Mouse (Mus musculus) midbrain, embryonic 12.5 days (tissue): ENCODE data around the gene Rad9b. TPM values are rescaled to one million over a fixed set of nuclear protein-coding genes. Genes with fewer than 3 reads are reported as not detected.

Experiments used
- ATAC-seq: fragments of 200-750 bp; cut with Nextera tagmentation; 2 replicates; pipeline ENCODE4 v1.8.0; 2017; ENCODE audit warnings: low read depth, moderate TSS enrichment, moderate library complexity; ENCODE audit not compliant: low FRiP score
- H3K27ac ChIP-seq: fragments of 300-500 bp; sonication (generic); replicated peaks from 2 replicates; pipeline ENCODE4 v1.5.1; 2016; ENCODE audit warnings: mild to moderate bottlenecking
- H3K27me3 ChIP-seq: fragments of 300-500 bp; sonication (generic); 2 replicates; pipeline ENCODE4 v1.6.1; 2016; ENCODE audit warnings: mild to moderate bottlenecking
- H3K36me3 ChIP-seq: fragments of 300-500 bp; sonication (generic); 2 replicates; pipeline ENCODE4 v1.6.1; 2016
- H3K4me1 ChIP-seq: fragments of 300-500 bp; sonication (generic); 2 replicates; pipeline ENCODE4 v1.6.1; 2016
- H3K4me2 ChIP-seq: fragments of 300-500 bp; sonication (generic); replicated peaks from 2 replicates; pipeline ENCODE4 v1.6.1; 2016; ENCODE audit warnings: mild to moderate bottlenecking, moderate library complexity
- H3K4me3 ChIP-seq: fragments of 300-500 bp; sonication (generic); 2 replicates; pipeline ENCODE4 v1.5.1; 2016; ENCODE audit warnings: mild to moderate bottlenecking
- H3K9ac ChIP-seq: fragments of 300-500 bp; sonication (generic); replicated peaks from 2 replicates; pipeline ENCODE4 v1.6.1; 2016; ENCODE audit warnings: mild to moderate bottlenecking, moderate library complexity
- H3K9me3 ChIP-seq: fragments of 300-500 bp; sonication (generic); 2 replicates; pipeline ENCODE4 v1.6.1; 2016; ENCODE audit warnings: mild to moderate bottlenecking
- WGBS: fragments of 180-500 bp; shearing (Covaris S2); methylation state at CpG from one replicate; pipeline ENCODE4 v1.1.7; 2016; 5-methylcytosine and 5-hydroxymethylcytosine counted together
- polyA plus RNA-seq: library from polyadenylated mRNA; unstranded; fragments of >200 nt; fragmentation: Nextera tagmentation; extraction: Ambion mirVana; gene quantifications from 2 replicates; pipeline ENCODE4 v1.2.1, GENCODE M21; 2016

Gene Rad9b
- polyA plus RNA-seq, 1 experiment from 2014 or later = 16.6 TPM

DNA sequence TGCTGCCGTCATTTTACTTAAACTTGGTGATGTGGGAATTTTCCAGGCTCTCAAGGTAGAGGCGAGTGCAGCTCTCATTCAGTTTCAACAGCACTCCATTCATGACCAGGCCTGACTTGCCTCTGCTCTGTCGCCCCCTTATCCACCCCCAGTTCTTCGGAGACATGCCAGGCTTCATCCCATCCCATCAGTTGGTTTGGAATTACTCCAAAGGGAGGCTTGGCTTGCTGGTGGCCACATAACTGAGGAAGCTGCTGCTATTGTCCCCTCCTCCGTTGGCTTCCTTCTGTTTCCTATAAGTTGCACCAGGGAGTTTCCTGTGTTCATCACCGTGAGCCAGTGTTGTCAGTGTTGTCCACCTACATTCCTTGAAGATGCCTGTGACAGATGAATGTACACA is 49.5 kb downstream of the Rad9b start:
- no peaks in the 10 kb centered on the region for H3K27me3 ChIP-seq
- no peak for ATAC-seq
- H3K4me3 ChIP-seq = no peak overlapping the region
- H3K9me3 ChIP-seq = no peaks in the 10 kb centered on the region
- no peak overlapping the region for H3K9ac ChIP-seq
- 96% methylated on average over 6 of the region's 6 CpGs for WGBS
- H3K36me3 ChIP-seq = peaks cover 3% of the 10 kb centered on the region; the same call in 1 of the 2 replicates
- H3K4me1 ChIP-seq = peaks cover 7% of the 10 kb centered on the region; the same call in 1 of the 2 replicates
- H3K4me2 ChIP-seq = no peak overlapping the region
- no peak overlapping the region for H3K27ac ChIP-seq

GRCm38 (mm10) chr5:122303937-122304336 is 50.1 kb downstream of the Rad9b start:
- no peaks in the 10 kb centered on the region for H3K27me3 ChIP-seq
- no peaks in the 10 kb centered on the region for H3K36me3 ChIP-seq
- H3K4me2 ChIP-seq = no peak overlapping the region
- H3K27ac ChIP-seq = no peak overlapping the region
- no peak overlapping the region for H3K4me3 ChIP-seq
- ATAC-seq = no peak
- H3K9ac ChIP-seq = no peak overlapping the region
- peaks cover 7% of the 10 kb centered on the region; the same call in 1 of the 2 replicates for H3K4me1 ChIP-seq
- no peaks in the 10 kb centered on the region for H3K9me3 ChIP-seq
- 93% methylated on average over 7 of the region's 7 CpGs for WGBS

GRCm38 (mm10) chr5:122302810-122303745 is 51.0 kb downstream of the Rad9b start:
- WGBS = 73% methylated on average over 17 of the region's 17 CpGs
- peaks cover 7% of the 10 kb centered on the region; the same call in 1 of the 2 replicates for H3K4me1 ChIP-seq

GRCm38 (mm10) chr5:122300071-122300518 is 53.9 kb downstream of the Rad9b start:
- H3K9me3 ChIP-seq = no peaks in the 10 kb centered on the region
- H3K27me3 ChIP-seq = no peaks in the 10 kb centered on the region
- no peak overlapping the region for H3K4me2 ChIP-seq
- peaks cover 13% of the 10 kb centered on the region for H3K4me1 ChIP-seq
- no peak overlapping the region for H3K4me3 ChIP-seq
- no peak overlapping the region for H3K27ac ChIP-seq
- no peak overlapping the region for H3K9ac ChIP-seq
- ATAC-seq = no peak
- 91% methylated on average over 6 of the region's 6 CpGs for WGBS
- H3K36me3 ChIP-seq = no peaks in the 10 kb centered on the region; the same call in 1 of the 2 replicates

More at GRCm38 (mm10) chr5:122302810-122303745, 51.0 kb downstream of the Rad9b start:
- Histone ChIP-seq H3K27ac (no peak overlapping the region), H3K36me3 (no peaks in the 10 kb centered on the region), H3K9ac (no peak overlapping the region), H3K4me3 (no peak overlapping the region), H3K9me3 (no peaks in the 10 kb centered on the region), H3K4me2 (no peak overlapping the region), H3K27me3 (no peaks in the 10 kb centered on the region)
- no peak for ATAC-seq

DNA sequence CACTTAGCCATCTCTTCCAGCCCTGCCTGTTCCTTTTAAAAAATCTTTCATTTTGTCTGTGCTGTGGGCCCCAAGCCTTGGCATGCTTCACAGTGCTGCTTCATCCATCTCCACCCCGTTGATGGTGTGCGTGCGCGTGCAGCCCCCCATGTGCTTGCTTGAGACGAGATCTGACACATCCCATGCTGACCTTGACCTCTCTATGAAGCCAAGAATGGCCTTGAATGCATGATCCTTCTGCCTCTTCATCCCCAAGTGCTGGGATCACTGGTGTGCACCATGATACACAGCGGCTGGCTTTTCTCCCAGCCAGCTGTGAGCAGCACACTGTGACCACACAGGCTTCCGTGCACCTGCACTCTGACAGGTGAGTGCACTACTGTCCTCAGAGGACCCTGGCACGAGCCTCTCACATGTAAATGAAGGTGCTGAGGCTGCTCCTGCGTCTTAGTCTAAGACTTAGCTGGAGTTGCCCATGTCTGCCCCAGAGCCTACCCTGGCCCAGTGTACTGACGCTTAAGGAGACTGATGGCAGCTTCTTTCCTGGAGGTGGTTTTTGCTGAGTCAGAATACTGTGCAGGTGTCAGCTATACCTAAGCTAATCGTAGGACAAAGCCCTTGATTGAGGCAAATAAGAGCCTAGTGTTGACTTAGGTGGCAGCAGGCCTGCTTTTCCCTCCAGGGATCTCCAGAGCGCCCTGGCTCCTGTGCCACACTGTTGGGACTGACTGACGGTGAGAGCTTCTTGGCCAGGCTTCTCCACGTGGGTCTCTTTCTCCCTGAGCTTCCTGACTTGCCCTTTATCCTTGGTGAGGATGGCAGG is 58.7 kb downstream of the Rad9b start:
- H3K36me3 ChIP-seq = no peaks in the 10 kb centered on the region; the same call in 1 of the 2 replicates
- H3K27me3 ChIP-seq = no peaks in the 10 kb centered on the region
- WGBS = 71% methylated on average over 14 of the region's 14 CpGs
- no peak overlapping the region for H3K9ac ChIP-seq
- H3K4me2 ChIP-seq = peak overlapping the region; percentile 3; the same call in 1 of the 2 replicates
- no peak for ATAC-seq
- no peak overlapping the region for H3K4me3 ChIP-seq
- no peaks in the 10 kb centered on the region for H3K9me3 ChIP-seq
- peak overlapping the region; percentile 63 for H3K27ac ChIP-seq
- H3K4me1 ChIP-seq = peaks cover 27% of the 10 kb centered on the region

DNA sequence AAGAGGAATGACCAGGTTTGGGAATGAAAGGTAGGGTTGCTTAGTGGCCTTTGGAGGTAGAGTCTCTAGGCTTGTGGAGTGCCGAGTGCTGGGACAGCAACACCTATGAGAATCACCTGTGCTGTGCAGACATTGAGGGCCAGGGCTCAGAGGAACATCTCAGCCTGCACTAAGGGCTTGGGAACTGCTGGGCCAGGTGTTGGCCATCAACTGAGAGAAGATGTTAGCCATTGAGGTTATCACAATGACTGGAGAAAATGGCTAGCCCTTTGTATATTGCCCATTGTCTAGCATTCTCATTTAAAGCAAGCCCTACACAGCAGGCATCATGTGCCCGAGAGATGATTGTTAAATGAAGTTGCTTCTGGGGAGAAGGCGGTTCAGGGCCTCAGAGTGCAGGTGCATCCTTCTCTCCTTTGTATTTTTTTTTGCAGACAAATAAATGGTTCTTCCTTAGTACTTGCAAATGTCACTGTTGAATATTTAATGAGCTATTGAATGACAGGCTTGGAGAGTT is 59.8 kb downstream of the Rad9b start:
- Histone ChIP-seq H3K4me2 (0 out of 2 replicates have a peak overlapping the region, but pooled peaks have one; percentile 3), H3K4me3 (no peak overlapping the region), H3K9me3 (no peaks in the 10 kb centered on the region), H3K27me3 (no peaks in the 10 kb centered on the region), H3K4me1 (peaks cover 27% of the 10 kb centered on the region), H3K27ac (peak overlapping the region; percentile 63), H3K9ac (0 out of 2 replicates have a peak overlapping the region, but pooled peaks have one; percentile 24), H3K36me3 (no peaks in the 10 kb centered on the region; the same call in 1 of the 2 replicates)
- WGBS = 47% methylated on average over 3 of the region's 3 CpGs
- no peak for ATAC-seq

DNA sequence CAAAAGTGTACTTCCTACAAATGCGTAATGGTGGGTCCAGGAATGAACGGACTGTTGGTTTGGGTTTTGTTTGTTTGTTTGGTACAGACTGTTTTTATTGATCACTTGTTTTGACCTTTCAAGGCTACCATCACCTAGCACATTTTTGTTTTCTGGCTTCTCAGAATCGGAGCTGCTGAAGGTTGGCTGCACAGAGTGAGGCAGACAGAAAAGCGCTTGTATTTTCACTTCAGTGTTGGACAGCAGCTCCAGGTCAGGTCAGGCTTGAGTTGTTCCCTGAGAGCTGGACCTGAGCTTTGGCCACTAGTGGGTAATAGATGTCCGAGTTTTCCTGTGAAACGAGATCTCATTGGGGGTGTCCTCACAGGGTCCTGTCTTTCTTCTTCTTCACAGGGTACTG is 60.9 kb downstream of the Rad9b start:
- ATAC-seq = no peak

DNA sequence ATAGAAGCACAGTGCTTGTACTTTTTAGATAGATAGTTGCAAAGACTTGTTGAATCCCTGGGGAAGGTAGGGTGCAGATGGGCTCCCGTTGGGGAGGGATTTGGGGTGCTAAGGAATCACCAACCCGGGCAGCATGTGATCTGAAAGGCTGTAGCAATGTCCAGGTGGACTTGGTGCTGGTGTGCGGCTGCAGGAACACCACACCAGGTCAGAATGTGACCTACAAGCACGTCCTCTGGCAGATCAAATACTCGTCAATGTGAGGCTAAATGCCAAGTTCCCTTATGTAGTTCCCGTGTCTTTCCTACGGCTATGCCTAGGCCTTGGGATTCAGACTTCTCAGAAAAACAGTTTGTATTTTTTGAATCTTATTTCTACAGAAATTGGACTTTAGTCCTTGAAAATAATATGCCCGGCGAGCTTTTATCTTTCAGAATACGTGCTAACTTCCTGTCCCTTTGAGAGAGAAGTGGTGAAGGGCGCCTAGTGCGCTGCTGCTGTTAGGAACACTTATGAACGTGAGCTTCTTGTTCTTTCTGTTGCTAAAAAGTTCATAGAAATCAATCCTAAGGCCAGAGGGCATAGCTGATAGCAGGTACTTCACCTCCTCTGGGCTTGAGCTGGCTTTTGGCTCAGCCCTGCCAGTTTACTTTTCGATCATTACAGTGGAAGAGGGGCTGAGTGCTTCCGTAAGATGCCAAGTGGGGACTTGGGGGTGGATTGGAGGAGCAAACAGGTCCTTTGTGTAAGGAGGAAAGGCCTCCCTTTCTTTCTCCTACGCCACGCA is 62.3 kb downstream of the Rad9b start:
- WGBS = 78% methylated on average over 17 of the region's 17 CpGs

More for the DNA sequence above, 60.9 kb downstream of the Rad9b start:
- Histone ChIP-seq H3K36me3 (peaks cover 2% of the 10 kb centered on the region; the same call in 1 of the 2 replicates), H3K4me2 (no peak overlapping the region), H3K27ac (0 out of 2 replicates have a peak overlapping the region, but pooled peaks have one; percentile 63), H3K9ac (no peak overlapping the region), H3K27me3 (no peaks in the 10 kb centered on the region), H3K4me3 (no peak overlapping the region), H3K9me3 (no peaks in the 10 kb centered on the region), H3K4me1 (peaks cover 27% of the 10 kb centered on the region)
- WGBS = 87% methylated on average over 6 of the region's 6 CpGs

DNA sequence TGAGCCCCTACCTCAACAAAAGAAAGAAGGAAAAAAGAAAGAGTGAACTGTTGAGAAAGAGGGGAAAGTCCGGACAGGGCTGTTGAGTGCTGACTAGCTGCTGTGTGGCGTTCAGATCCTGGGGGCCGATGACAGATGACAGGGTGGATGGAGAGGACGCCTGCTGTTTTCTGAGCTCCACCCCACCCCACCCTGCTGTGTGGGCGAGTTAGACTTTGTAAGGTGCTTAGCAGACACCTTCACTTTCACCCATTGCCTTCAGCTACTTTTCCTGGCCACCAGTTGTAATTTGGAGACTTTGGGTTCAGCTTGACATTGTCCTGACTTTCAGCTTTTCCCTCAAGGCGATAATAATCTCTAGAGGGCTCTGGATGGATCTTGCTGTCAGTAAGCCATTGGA is 62.9 kb downstream of the Rad9b start:
- WGBS = 65% methylated on average over 6 of the region's 6 CpGs
- H3K36me3 ChIP-seq = 0 out of 2 replicates have a peak, but pooled peaks cover 2% of the 10 kb centered on the region
- H3K27ac ChIP-seq = no peak overlapping the region
- H3K9ac ChIP-seq = no peak overlapping the region
- no peaks in the 10 kb centered on the region for H3K9me3 ChIP-seq
- no peaks in the 10 kb centered on the region for H3K27me3 ChIP-seq
- no peak for ATAC-seq
- H3K4me2 ChIP-seq = no peak overlapping the region
- peaks cover 29% of the 10 kb centered on the region for H3K4me1 ChIP-seq
- H3K4me3 ChIP-seq = no peak overlapping the region

More for the DNA sequence above, 62.3 kb downstream of the Rad9b start:
- H3K4me3 ChIP-seq = no peak overlapping the region
- peaks cover 27% of the 10 kb centered on the region for H3K4me1 ChIP-seq
- no peaks in the 10 kb centered on the region for H3K27me3 ChIP-seq
- no peak overlapping the region for H3K9ac ChIP-seq
- 0 out of 2 replicates have a peak overlapping the region, but pooled peaks have one; percentile 25 for H3K27ac ChIP-seq
- no peak overlapping the region for H3K4me2 ChIP-seq
- H3K9me3 ChIP-seq = no peaks in the 10 kb centered on the region
- peaks cover 2% of the 10 kb centered on the region; the same call in 1 of the 2 replicates for H3K36me3 ChIP-seq
- no peak for ATAC-seq

DNA sequence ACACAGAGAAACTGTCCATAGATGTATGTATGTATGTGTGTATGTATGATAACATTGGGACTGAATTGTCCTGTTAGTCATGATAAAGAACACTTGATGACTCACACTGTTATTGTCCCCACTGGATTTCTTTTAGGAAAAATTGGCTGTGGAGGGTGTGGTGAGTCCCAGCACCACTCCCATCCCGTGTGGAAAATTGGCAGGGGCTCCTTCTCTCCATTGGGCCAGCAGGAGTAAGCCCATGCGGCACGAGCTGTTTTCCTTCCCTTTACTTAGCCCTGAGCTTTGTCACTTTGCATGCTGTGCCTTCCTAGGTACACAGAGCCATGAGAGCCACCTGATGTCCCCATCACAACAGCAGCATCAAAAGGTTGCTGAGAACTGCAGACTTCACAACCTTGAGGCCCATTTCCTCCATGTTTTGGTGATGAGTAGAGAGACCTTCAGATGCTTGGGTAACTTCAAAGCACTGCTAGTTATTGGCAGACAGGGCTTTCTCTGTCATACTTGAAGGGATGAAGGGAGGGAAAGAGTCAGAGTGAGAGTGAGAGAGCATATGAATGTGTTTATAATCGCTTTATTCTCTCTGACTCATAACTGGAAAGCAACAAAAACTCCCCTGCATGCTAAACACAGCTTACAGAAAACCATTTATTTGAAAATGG is 65.8 kb downstream of the Rad9b start:
- peaks cover 16% of the 10 kb centered on the region for H3K4me1 ChIP-seq
- H3K27me3 ChIP-seq = no peaks in the 10 kb centered on the region

More for the DNA sequence above, 65.8 kb downstream of the Rad9b start:
- 91% methylated on average over 4 of the region's 4 CpGs for WGBS
- ATAC-seq = no peak
- Histone ChIP-seq H3K27ac (no peak overlapping the region), H3K36me3 (0 out of 2 replicates have a peak, but pooled peaks cover 2% of the 10 kb centered on the region), H3K4me3 (no peak overlapping the region), H3K4me2 (no peak overlapping the region), H3K9ac (no peak overlapping the region), H3K9me3 (no peaks in the 10 kb centered on the region)
